10 mouse cellular contexts compared by ENCODE assay signal in genomic region chr9:108577025-108577424, GRCm38 (mm10). TPM values are rescaled to one million over a fixed set of nuclear protein-coding genes. Genes with fewer than 3 reads are reported as not detected.
DNase-seq lines count a peak whose midpoint lies in the region; ATAC-seq and TF ChIP-seq lines count a peak whose summit lies in the region.
"Had no signal": no experiment of that assay in that cellular context is flagged by ENCODE, and none has a peak within 500 bp of the region (broad histone marks: within the 10 kb centered on the region; RNA-seq: fewer than 3 reads in every experiment).

No protein-coding gene starts in this region.

- H3K4me2 ChIP-seq in forebrain, embryonic 12.5 days = peak overlapping the region; percentile 90
- peak overlapping the region; percentile 88 for H3K4me2 ChIP-seq in intestine, postnatal 0 days (replicated peaks; ENCODE audit: low read depth)
- peak overlapping the region; percentile 87 for H3K4me2 ChIP-seq in neural tube, embryonic 14.5 days (ENCODE audit: low read depth, low read length)

- H3K4me3 ChIP-seq in left cerebral cortex, adult 2 months = peak overlapping the region; percentile 63; the same call in 1 of the 2 replicates
- H3K4me3 ChIP-seq in forebrain, embryonic 12.5 days (replicated peaks) = peak overlapping the region; percentile 78
- H3K4me3 ChIP-seq in intestine, postnatal 0 days (ENCODE audit: low read depth, low read length) = no peak overlapping the region
- H3K4me3 ChIP-seq in neural tube, embryonic 14.5 days (ENCODE audit: low read depth, low read length) = peak overlapping the region; percentile 57

- TF ChIP-seq CTCF in left cerebral cortex, adult 2 months (IDR thresholded peaks at IDR 0.05) = no peak
- no peak for TF ChIP-seq CTCF in intestine, postnatal 0 days (IDR thresholded peaks at IDR 0.05; ENCODE audit: low read depth)

- intact Hi-C loops in left cerebral cortex, adult 2 months (cut with DNase I) = no loop called here

- H3K27me3 ChIP-seq in forebrain, embryonic 12.5 days = no peaks in the 10 kb centered on the region
- no peaks in the 10 kb centered on the region for H3K27me3 ChIP-seq in intestine, postnatal 0 days (replicated peaks; ENCODE audit: control insufficient read depth, insufficient read depth, low read length)
- no peaks in the 10 kb centered on the region for H3K27me3 ChIP-seq in neural tube, embryonic 14.5 days (ENCODE audit: control insufficient read depth, insufficient read depth, low read length)

- no peak overlapping the region for H3K27ac ChIP-seq in left cerebral cortex, adult 2 months
- H3K27ac ChIP-seq in forebrain, embryonic 12.5 days = peak overlapping the region; percentile 97; the same call in 1 of the 2 replicates
- no peak overlapping the region for H3K27ac ChIP-seq in intestine, postnatal 0 days (ENCODE audit: low read depth, low read length)
- H3K27ac ChIP-seq in neural tube, embryonic 14.5 days (ENCODE audit: low read depth, low read length) = no peak overlapping the region

- H3K36me3 ChIP-seq in forebrain, embryonic 12.5 days (replicated peaks) = peaks cover 57% of the 10 kb centered on the region
- peaks cover 32% of the 10 kb centered on the region for H3K36me3 ChIP-seq in intestine, postnatal 0 days (ENCODE audit: control insufficient read depth, insufficient read depth)
- peaks cover 37% of the 10 kb centered on the region for H3K36me3 ChIP-seq in neural tube, embryonic 14.5 days (ENCODE audit: control insufficient read depth, insufficient read depth, low read length)

- no peaks in the 10 kb centered on the region for H3K9me3 ChIP-seq in forebrain, embryonic 12.5 days
- H3K9me3 ChIP-seq in intestine, postnatal 0 days (ENCODE audit: control insufficient read depth) = no peaks in the 10 kb centered on the region
- H3K9me3 ChIP-seq in neural tube, embryonic 14.5 days (ENCODE audit: control insufficient read depth, low read length) = no peaks in the 10 kb centered on the region
- H3K9me3 ChIP-seq: G1E had no signal

- H3K9ac ChIP-seq in forebrain, embryonic 12.5 days = peak overlapping the region; percentile 97
- no peak overlapping the region for H3K9ac ChIP-seq in intestine, postnatal 0 days (ENCODE audit: low read depth, low read length)
- peak overlapping the region; percentile 97; the same call in 1 of the 2 replicates for H3K9ac ChIP-seq in neural tube, embryonic 14.5 days (replicated peaks; ENCODE audit: low read depth, low read length)

- no peak for DNase-seq in left cerebral cortex, adult 2 months (ENCODE audit: extremely low spot score in 1 of 2, low spot score in 2 of 2)
- DNase-seq in left cerebral cortex, adult 11 months (ENCODE audit: low spot score) = no peak
- DNase-seq in cerebellum, adult 8-10 months = no peak
- no peak for DNase-seq in thymus, postnatal 36 days
- no peak for DNase-seq in adrenal gland, postnatal 4 days (ENCODE audit: low spot score in 2 of 2)

- H3K4me1 ChIP-seq in forebrain, embryonic 12.5 days = peaks cover 63% of the 10 kb centered on the region
- H3K4me1 ChIP-seq in intestine, postnatal 0 days (replicated peaks; ENCODE audit: control insufficient read depth, insufficient read depth, low read length) = no peaks in the 10 kb centered on the region
- H3K4me1 ChIP-seq in neural tube, embryonic 14.5 days (ENCODE audit: control insufficient read depth, insufficient read depth, low read length) = peaks cover 46% of the 10 kb centered on the region

- ATAC-seq in forebrain, embryonic 12.5 days (ENCODE audit: low FRiP score) = no peak
- no peak for ATAC-seq in intestine, postnatal 0 days
- no peak for ATAC-seq in neural tube, embryonic 14.5 days (ENCODE audit: low read depth)
- ATAC-seq: inflammation-experienced regulatory T-cells, adult 6 months had no signal

- WGBS in forebrain, embryonic 12.5 days = 40% methylated on average over 6 of the region's 6 CpGs
- 36% methylated on average over 6 of the region's 6 CpGs for WGBS in intestine, postnatal 0 days
- 58% methylated on average over 6 of the region's 6 CpGs for WGBS in neural tube, embryonic 14.5 days

RNA-seq across cellular contexts. Expression of gene Wdr6, which starts 1.5 kb away (rescaled TPM):
- 100 to 1,000 TPM; 107 to 109 TPM for total RNA-seq in left cerebral cortex, adult 2 months (2021)
- 254 and 285 TPM in 2 replicates for polyA plus RNA-seq in forebrain, embryonic 12.5 days (2016; fragmentation: Nextera tagmentation; extraction: Ambion mirVana)
- polyA plus RNA-seq in intestine, postnatal 0 days (2015; fragmentation: Nextera tagmentation; extraction: Ambion mirVana) = 16.7 and 16.8 TPM in 2 replicates
- polyA plus RNA-seq in neural tube, embryonic 14.5 days (2014; fragmentation: Nextera tagmentation; extraction: Ambion mirVana) = 206 and 229 TPM in 2 replicates
- total RNA-seq in adrenal gland, postnatal 4 days (2021) = 100 to 1,000 TPM; 150 to 157 TPM

RNA-seq across cellular contexts. Expression of gene Dalrd3, which starts 7.3 kb away (rescaled TPM):
- 10 to 100 TPM; 93.1 to 94.2 TPM for total RNA-seq in left cerebral cortex, adult 2 months (2021)
- 225 and 235 TPM in 2 replicates for polyA plus RNA-seq in forebrain, embryonic 12.5 days (2016; fragmentation: Nextera tagmentation; extraction: Ambion mirVana)
- 36.7 and 38.3 TPM in 2 replicates for polyA plus RNA-seq in intestine, postnatal 0 days (2015; fragmentation: Nextera tagmentation; extraction: Ambion mirVana)
- 257 and 258 TPM in 2 replicates for polyA plus RNA-seq in neural tube, embryonic 14.5 days (2014; fragmentation: Nextera tagmentation; extraction: Ambion mirVana)
- 10 to 100 TPM; 60.3 to 74.2 TPM for total RNA-seq in adrenal gland, postnatal 4 days (2021)

RNA-seq across cellular contexts. Expression of gene Ndufaf3, which starts 9.8 kb away (rescaled TPM):
- total RNA-seq in left cerebral cortex, adult 2 months (2021) = 10 to 100 TPM; 59.6 to 64.8 TPM
- 54.5 and 58.3 TPM in 2 replicates for polyA plus RNA-seq in forebrain, embryonic 12.5 days (2016; fragmentation: Nextera tagmentation; extraction: Ambion mirVana)
- 47.9 and 53.4 TPM in 2 replicates for polyA plus RNA-seq in intestine, postnatal 0 days (2015; fragmentation: Nextera tagmentation; extraction: Ambion mirVana)
- polyA plus RNA-seq in neural tube, embryonic 14.5 days (2014; fragmentation: Nextera tagmentation; extraction: Ambion mirVana) = 81.7 and 96.8 TPM in 2 replicates
- total RNA-seq in adrenal gland, postnatal 4 days (2021) = 10 to 100 TPM; 55.8 to 58.7 TPM

RNA-seq across cellular contexts. Expression of gene Impdh2, which starts 16.9 kb away (rescaled TPM):
- total RNA-seq in left cerebral cortex, adult 2 months (2021) = 10 to 100 TPM; 53.5 to 54.1 TPM
- 149 and 159 TPM in 2 replicates for polyA plus RNA-seq in forebrain, embryonic 12.5 days (2016; fragmentation: Nextera tagmentation; extraction: Ambion mirVana)
- 50.6 and 50.7 TPM in 2 replicates for polyA plus RNA-seq in intestine, postnatal 0 days (2015; fragmentation: Nextera tagmentation; extraction: Ambion mirVana)
- polyA plus RNA-seq in neural tube, embryonic 14.5 days (2014; fragmentation: Nextera tagmentation; extraction: Ambion mirVana) = 105 and 119 TPM in 2 replicates
- 100 to 1,000 TPM; 105 to 106 TPM for total RNA-seq in adrenal gland, postnatal 4 days (2021)

RNA-seq across cellular contexts. Expression of gene P4htm, which starts 20.4 kb away (rescaled TPM):
- total RNA-seq in left cerebral cortex, adult 2 months (2021) = 10 to 100 TPM; 83.8 to 93.6 TPM
- 16.2 and 18.4 TPM in 2 replicates for polyA plus RNA-seq in forebrain, embryonic 12.5 days (2016; fragmentation: Nextera tagmentation; extraction: Ambion mirVana)
- 2.8 and 2.9 TPM in 2 replicates for polyA plus RNA-seq in intestine, postnatal 0 days (2015; fragmentation: Nextera tagmentation; extraction: Ambion mirVana)
- polyA plus RNA-seq in neural tube, embryonic 14.5 days (2014; fragmentation: Nextera tagmentation; extraction: Ambion mirVana) = 31.0 and 37.3 TPM in 2 replicates
- total RNA-seq in adrenal gland, postnatal 4 days (2021) = 10 to 100 TPM; 13.4 to 16.2 TPM

Comparison
In these comparisons a context has a peak if more than half of its experiments do, and no peak if none do; other contexts are left out.
1. RNA of gene Wdr6, which starts 1.5 kb away (polyA plus RNA-seq): 254 to 285 TPM in forebrain, embryonic 12.5 days and 206 to 229 TPM in neural tube, embryonic 14.5 days; 16.7 to 16.8 TPM in intestine, postnatal 0 days; every median in the first group is over 10 times any median in the second.
2. Peak in every context shown above with its lines, with median percentiles within 50 percentile points of each other: H3K4me2 ChIP-seq.